Mouse (Mus musculus): ENCODE measurements around the gene Ttll1. TPM values are rescaled to one million over a fixed set of nuclear protein-coding genes. Genes with fewer than 3 reads are reported as not detected.

The Ttll1 gene
- polyA plus RNA-seq, 1 experiment from 2014 or later: 100 TPM

GRCm38 (mm10) chr15:83474466-83474836 lies 36.2 kb downstream of the Ttll1 start:
- no peak for ATAC-seq
- 38% methylated on average over 5 of the region's 5 CpGs for WGBS
- Histone ChIP-seq H3K4me1 (replicated peaks) (no peaks in the 10 kb centered on the region), H3K4me3 (replicated peaks) (no peak overlapping the region), H3K9ac (replicated peaks) (no peak overlapping the region), H3K27me3 (no peaks in the 10 kb centered on the region), H3K27ac (no peak overlapping the region), H3K36me3 (no peaks in the 10 kb centered on the region), H3K4me2 (replicated peaks) (no peak overlapping the region), H3K9me3 (no peaks in the 10 kb centered on the region)

GRCm38 (mm10) chr15:83473832-83474465 lies 36.7 kb downstream of the Ttll1 start:
- H3K4me1 ChIP-seq (replicated peaks): no peaks in the 10 kb centered on the region
- 79% methylated on average over 10 of the region's 10 CpGs for WGBS
- no peak for ATAC-seq
- no peak overlapping the region for H3K4me3 ChIP-seq (replicated peaks)
- no peaks in the 10 kb centered on the region for H3K9me3 ChIP-seq
- no peaks in the 10 kb centered on the region for H3K27me3 ChIP-seq
- H3K9ac ChIP-seq (replicated peaks): no peak overlapping the region
- no peaks in the 10 kb centered on the region for H3K36me3 ChIP-seq
- H3K4me2 ChIP-seq (replicated peaks): no peak overlapping the region
- H3K27ac ChIP-seq: no peak overlapping the region

- no peaks in the 10 kb centered on the region for H3K27me3 ChIP-seq
- no peak overlapping the region for H3K9ac ChIP-seq (replicated peaks)
- WGBS: 90% methylated on average over 1 of the region's 1 CpGs
- H3K27ac ChIP-seq: no peak overlapping the region
- ATAC-seq: no peak
- H3K4me2 ChIP-seq (replicated peaks): no peak overlapping the region
- no peaks in the 10 kb centered on the region for H3K36me3 ChIP-seq
- no peaks in the 10 kb centered on the region for H3K9me3 ChIP-seq
- no peaks in the 10 kb centered on the region for H3K4me1 ChIP-seq (replicated peaks)
- H3K4me3 ChIP-seq (replicated peaks): no peak overlapping the region
Observed at GRCm38 (mm10) chr15:83473251-83473650, 37.4 kb downstream of the Ttll1 start.

GRCm38 (mm10) chr15:83471476-83471875 lies 39.2 kb downstream of the Ttll1 start:
- H3K9me3 ChIP-seq: no peaks in the 10 kb centered on the region
- no peak overlapping the region for H3K9ac ChIP-seq (replicated peaks)
- no peak for ATAC-seq
- no peak overlapping the region for H3K4me2 ChIP-seq (replicated peaks)
- no peak overlapping the region for H3K4me3 ChIP-seq (replicated peaks)
- no peaks in the 10 kb centered on the region for H3K27me3 ChIP-seq
- WGBS: 85% methylated on average over 7 of the region's 7 CpGs
- H3K27ac ChIP-seq: no peak overlapping the region
- H3K4me1 ChIP-seq (replicated peaks): no peaks in the 10 kb centered on the region
- H3K36me3 ChIP-seq: no peaks in the 10 kb centered on the region

- Histone ChIP-seq H3K27ac (no peak overlapping the region), H3K27me3 (no peaks in the 10 kb centered on the region), H3K4me2 (replicated peaks) (no peak overlapping the region), H3K4me1 (replicated peaks) (no peaks in the 10 kb centered on the region), H3K36me3 (no peaks in the 10 kb centered on the region), H3K9me3 (no peaks in the 10 kb centered on the region), H3K9ac (replicated peaks) (no peak overlapping the region), H3K4me3 (replicated peaks) (no peak overlapping the region)
- ATAC-seq: no peak
- WGBS: 83% methylated on average over 8 of the region's 8 CpGs
Observed at GRCm38 (mm10) chr15:83470443-83470842, 40.2 kb downstream of the Ttll1 start.

GRCm38 (mm10) chr15:83469279-83469821 lies 41.3 kb downstream of the Ttll1 start:
- Histone ChIP-seq H3K9ac (replicated peaks) (no peak overlapping the region), H3K4me3 (replicated peaks) (no peak overlapping the region), H3K4me1 (replicated peaks) (no peaks in the 10 kb centered on the region), H3K27me3 (no peaks in the 10 kb centered on the region), H3K27ac (no peak overlapping the region), H3K4me2 (replicated peaks) (no peak overlapping the region), H3K9me3 (no peaks in the 10 kb centered on the region), H3K36me3 (no peaks in the 10 kb centered on the region)
- 71% methylated on average over 6 of the region's 6 CpGs for WGBS
- no peak for ATAC-seq

- Histone ChIP-seq H3K27me3 (peaks cover 7% of the 10 kb centered on the region; the same call in 1 of the 2 replicates), H3K9ac (replicated peaks) (no peak overlapping the region), H3K4me2 (replicated peaks) (no peak overlapping the region), H3K27ac (no peak overlapping the region), H3K4me3 (replicated peaks) (no peak overlapping the region), H3K36me3 (no peaks in the 10 kb centered on the region), H3K9me3 (no peaks in the 10 kb centered on the region), H3K4me1 (replicated peaks) (peaks cover 14% of the 10 kb centered on the region)
- no peak for ATAC-seq
- WGBS: 89% methylated on average over 9 of the region's 9 CpGs
Observed at GRCm38 (mm10) chr15:83467232-83467966, 43.3 kb downstream of the Ttll1 start.

GRCm38 (mm10) chr15:83466331-83466730 lies 44.4 kb downstream of the Ttll1 start:
- Histone ChIP-seq H3K4me3 (replicated peaks) (no peak overlapping the region), H3K9ac (replicated peaks) (no peak overlapping the region), H3K27ac (no peak overlapping the region), H3K27me3 (peaks cover 7% of the 10 kb centered on the region; the same call in 1 of the 2 replicates), H3K9me3 (no peaks in the 10 kb centered on the region), H3K4me1 (replicated peaks) (peaks cover 14% of the 10 kb centered on the region), H3K36me3 (no peaks in the 10 kb centered on the region), H3K4me2 (replicated peaks) (no peak overlapping the region)
- 80% methylated on average over 4 of the region's 4 CpGs for WGBS
- ATAC-seq: no peak

GRCm38 (mm10) chr15:83464905-83465650 lies 45.6 kb downstream of the Ttll1 start:
- peak; percentile 11; the same call in 1 of the 2 replicates for ATAC-seq

GRCm38 (mm10) chr15:83464083-83464904 lies 46.4 kb downstream of the Ttll1 start, which contains the start of gene Pacsin2:
TSS of gene Pacsin2 (minus strand) at chr15:83464606.
- WGBS: under 1% methylated on average over 78 of the region's 88 CpGs
- peak within 1 kb of the TSS; percentile 74 for H3K9ac ChIP-seq (replicated peaks)
- H3K4me3 ChIP-seq (replicated peaks): peak within 1 kb of the TSS; percentile 68
- H3K4me1 ChIP-seq (replicated peaks): peaks cover 14% of the 10 kb centered on the region
- peak within 1 kb of the TSS; percentile 90 for H3K4me2 ChIP-seq (replicated peaks)
- H3K27me3 ChIP-seq: peaks cover 7% of the 10 kb centered on the region; the same call in 1 of the 2 replicates
- H3K36me3 ChIP-seq: no peaks in the 10 kb centered on the region
- no peaks in the 10 kb centered on the region for H3K9me3 ChIP-seq
- no peak within 1 kb of the TSS for H3K27ac ChIP-seq
- ATAC-seq: peak; percentile 99

More at GRCm38 (mm10) chr15:83464905-83465650, 45.6 kb downstream of the Ttll1 start:
- peaks cover 7% of the 10 kb centered on the region; the same call in 1 of the 2 replicates for H3K27me3 ChIP-seq
- H3K4me2 ChIP-seq (replicated peaks): peak overlapping the region; percentile 90
- no peak overlapping the region for H3K9ac ChIP-seq (replicated peaks)
- H3K4me1 ChIP-seq (replicated peaks): peaks cover 14% of the 10 kb centered on the region
- H3K4me3 ChIP-seq (replicated peaks): peak overlapping the region; percentile 68
- no peaks in the 10 kb centered on the region for H3K36me3 ChIP-seq
- no peak overlapping the region for H3K27ac ChIP-seq
- WGBS: 80% methylated on average over 19 of the region's 19 CpGs
- no peaks in the 10 kb centered on the region for H3K9me3 ChIP-seq

GRCm38 (mm10) chr15:83463369-83464082 lies 47.2 kb downstream of the Ttll1 start:
- Histone ChIP-seq H3K9ac (replicated peaks) (peak overlapping the region; percentile 74), H3K27me3 (peaks cover 7% of the 10 kb centered on the region; the same call in 1 of the 2 replicates), H3K9me3 (no peaks in the 10 kb centered on the region), H3K4me3 (replicated peaks) (peak overlapping the region; percentile 68), H3K27ac (no peak overlapping the region), H3K36me3 (no peaks in the 10 kb centered on the region), H3K4me1 (replicated peaks) (peaks cover 14% of the 10 kb centered on the region), H3K4me2 (replicated peaks) (peak overlapping the region; percentile 90)
- WGBS: 9% methylated on average over 17 of the region's 17 CpGs
- no peak for ATAC-seq
